Mouse (Mus musculus): ENCODE data around the gene Mbtps1. TPM values are rescaled to one million over a fixed set of nuclear protein-coding genes. Genes with fewer than 3 reads are reported as not detected.

Mbtps1 gene
- polyA plus RNA-seq, 1 experiment from 2014 or later: 132 TPM

- no peaks in the 10 kb centered on the region for H3K9me3 ChIP-seq
- H3K4me1 ChIP-seq: peaks cover 18% of the 10 kb centered on the region
Observed at GRCm38 (mm10) chr8:119502111-119502510, 56.4 kb downstream of the Mbtps1 start.

GRCm38 (mm10) chr8:119501598-119501997, 56.9 kb downstream of the Mbtps1 start, which contains the start of gene Slc38a8:
Gene Slc38a8, minus strand, starts transcription at chr8:119501698.
- 7% methylated on average over 5 of the region's 5 CpGs for WGBS
- H3K4me3 ChIP-seq: no peak within 1 kb of the TSS
- peaks cover 18% of the 10 kb centered on the region for H3K4me1 ChIP-seq
- no peaks in the 10 kb centered on the region for H3K9me3 ChIP-seq
- H3K27me3 ChIP-seq: no peaks in the 10 kb centered on the region
- no peak within 1 kb of the TSS for H3K4me2 ChIP-seq
- H3K27ac ChIP-seq: no peak within 1 kb of the TSS
- peaks cover 15% of the 10 kb centered on the region for H3K36me3 ChIP-seq
- ATAC-seq (ENCODE audit: insufficient number of reproducible peaks, insufficient read depth, low FRiP score, low TSS enrichment, low read depth): no peak
- no peak within 1 kb of the TSS for H3K9ac ChIP-seq

More at GRCm38 (mm10) chr8:119502111-119502510, 56.4 kb downstream of the Mbtps1 start:
- ATAC-seq (ENCODE audit: insufficient number of reproducible peaks, insufficient read depth, low FRiP score, low TSS enrichment, low read depth): no peak
- WGBS: 45% methylated on average over 4 of the region's 4 CpGs
- no peak overlapping the region for H3K27ac ChIP-seq
- H3K4me3 ChIP-seq: no peak overlapping the region
- no peak overlapping the region for H3K9ac ChIP-seq
- no peak overlapping the region for H3K4me2 ChIP-seq
- no peaks in the 10 kb centered on the region for H3K27me3 ChIP-seq
- peaks cover 18% of the 10 kb centered on the region for H3K36me3 ChIP-seq

GRCm38 (mm10) chr8:119499836-119500235, 58.7 kb downstream of the Mbtps1 start:
- no peak overlapping the region for H3K27ac ChIP-seq
- ATAC-seq (ENCODE audit: insufficient number of reproducible peaks, insufficient read depth, low FRiP score, low TSS enrichment, low read depth): no peak
- H3K4me2 ChIP-seq: no peak overlapping the region
- H3K4me3 ChIP-seq: no peak overlapping the region
- no peaks in the 10 kb centered on the region for H3K36me3 ChIP-seq
- H3K9ac ChIP-seq: no peak overlapping the region
- peaks cover 10% of the 10 kb centered on the region for H3K4me1 ChIP-seq
- H3K9me3 ChIP-seq: no peaks in the 10 kb centered on the region
- no peaks in the 10 kb centered on the region for H3K27me3 ChIP-seq
- 59% methylated on average over 2 of the region's 2 CpGs for WGBS

GRCm38 (mm10) chr8:119496848-119497247, 61.7 kb downstream of the Mbtps1 start:
- 20% methylated on average over 6 of the region's 6 CpGs for WGBS

GRCm38 (mm10) chr8:119487093-119487492, 71.4 kb downstream of the Mbtps1 start:
- H3K9me3 ChIP-seq: no peaks in the 10 kb centered on the region
- H3K27ac ChIP-seq: no peak overlapping the region
- no peaks in the 10 kb centered on the region for H3K27me3 ChIP-seq
- 76% methylated on average over 7 of the region's 7 CpGs for WGBS
- no peak overlapping the region for H3K4me3 ChIP-seq
- no peak for ATAC-seq (ENCODE audit: insufficient number of reproducible peaks, insufficient read depth, low FRiP score, low TSS enrichment, low read depth)
- H3K9ac ChIP-seq: no peak overlapping the region
- H3K4me2 ChIP-seq: no peak overlapping the region
- no peaks in the 10 kb centered on the region for H3K36me3 ChIP-seq
- H3K4me1 ChIP-seq: peaks cover 11% of the 10 kb centered on the region; the same call in 1 of the 2 replicates

More at GRCm38 (mm10) chr8:119496848-119497247, 61.7 kb downstream of the Mbtps1 start:
- Histone ChIP-seq H3K27me3 (no peaks in the 10 kb centered on the region), H3K4me1 (peaks cover 10% of the 10 kb centered on the region), H3K9ac (no peak overlapping the region), H3K4me2 (no peak overlapping the region), H3K4me3 (no peak overlapping the region), H3K27ac (no peak overlapping the region), H3K9me3 (no peaks in the 10 kb centered on the region), H3K36me3 (no peaks in the 10 kb centered on the region)
- ATAC-seq (ENCODE audit: insufficient number of reproducible peaks, insufficient read depth, low FRiP score, low TSS enrichment, low read depth): no peak

GRCm38 (mm10) chr8:119484145-119484896, 74.2 kb downstream of the Mbtps1 start:
- Histone ChIP-seq H3K4me3 (no peak overlapping the region), H3K27ac (no peak overlapping the region), H3K4me1 (no peaks in the 10 kb centered on the region), H3K27me3 (no peaks in the 10 kb centered on the region), H3K36me3 (no peaks in the 10 kb centered on the region), H3K9ac (no peak overlapping the region), H3K4me2 (no peak overlapping the region), H3K9me3 (no peaks in the 10 kb centered on the region)
- ATAC-seq (ENCODE audit: insufficient number of reproducible peaks, insufficient read depth, low FRiP score, low TSS enrichment, low read depth): no peak
- 78% methylated on average over 11 of the region's 11 CpGs for WGBS

GRCm38 (mm10) chr8:119478684-119479083, 79.9 kb downstream of the Mbtps1 start:
- H3K4me1 ChIP-seq: peaks cover 5% of the 10 kb centered on the region; the same call in 1 of the 2 replicates
- no peak overlapping the region for H3K4me2 ChIP-seq
- 26% methylated on average over 5 of the region's 5 CpGs for WGBS
- no peak overlapping the region for H3K27ac ChIP-seq
- no peak for ATAC-seq (ENCODE audit: insufficient number of reproducible peaks, insufficient read depth, low FRiP score, low TSS enrichment, low read depth)
- H3K27me3 ChIP-seq: no peaks in the 10 kb centered on the region
- H3K4me3 ChIP-seq: no peak overlapping the region
- H3K36me3 ChIP-seq: no peaks in the 10 kb centered on the region
- 0 out of 2 replicates have a peak overlapping the region, but pooled peaks have one; percentile 16 for H3K9ac ChIP-seq
- no peaks in the 10 kb centered on the region for H3K9me3 ChIP-seq

GRCm38 (mm10) chr8:119468091-119468490, 90.4 kb downstream of the Mbtps1 start:
- H3K9ac ChIP-seq: no peak overlapping the region
- no peak overlapping the region for H3K27ac ChIP-seq
- ATAC-seq (ENCODE audit: insufficient number of reproducible peaks, insufficient read depth, low FRiP score, low TSS enrichment, low read depth): no peak
- no peaks in the 10 kb centered on the region for H3K36me3 ChIP-seq
- H3K9me3 ChIP-seq: no peaks in the 10 kb centered on the region
- peaks cover 37% of the 10 kb centered on the region for H3K27me3 ChIP-seq
- no peak overlapping the region for H3K4me3 ChIP-seq
- peaks cover 19% of the 10 kb centered on the region for H3K4me1 ChIP-seq
- no peak overlapping the region for H3K4me2 ChIP-seq
- 87% methylated on average over 8 of the region's 8 CpGs for WGBS

- Histone ChIP-seq H3K27me3 (peaks cover 37% of the 10 kb centered on the region), H3K9me3 (no peaks in the 10 kb centered on the region), H3K27ac (no peak overlapping the region), H3K4me2 (no peak overlapping the region), H3K4me1 (peaks cover 19% of the 10 kb centered on the region), H3K4me3 (no peak overlapping the region), H3K36me3 (no peaks in the 10 kb centered on the region), H3K9ac (no peak overlapping the region)
- 78% methylated on average over 10 of the region's 10 CpGs for WGBS
- ATAC-seq (ENCODE audit: insufficient number of reproducible peaks, insufficient read depth, low FRiP score, low TSS enrichment, low read depth): no peak
Observed at GRCm38 (mm10) chr8:119466794-119467193, 91.7 kb downstream of the Mbtps1 start.

- Histone ChIP-seq H3K36me3 (no peaks in the 10 kb centered on the region), H3K27me3 (peaks cover 37% of the 10 kb centered on the region), H3K4me3 (peak overlapping the region; percentile 16), H3K9me3 (no peaks in the 10 kb centered on the region), H3K4me2 (peak overlapping the region; percentile 50), H3K27ac (no peak overlapping the region), H3K9ac (no peak overlapping the region), H3K4me1 (peaks cover 19% of the 10 kb centered on the region)
- WGBS: 4% methylated on average over 18 of the region's 18 CpGs
- peak; percentile 68; the same call in 1 of the 2 replicates for ATAC-seq (ENCODE audit: insufficient number of reproducible peaks, insufficient read depth, low FRiP score, low TSS enrichment, low read depth)
Observed at GRCm38 (mm10) chr8:119466105-119466504, 92.4 kb downstream of the Mbtps1 start.

- H3K9me3 ChIP-seq: no peaks in the 10 kb centered on the region
- no peak overlapping the region for H3K4me2 ChIP-seq
- no peak overlapping the region for H3K27ac ChIP-seq
- no peaks in the 10 kb centered on the region for H3K36me3 ChIP-seq
- H3K9ac ChIP-seq: no peak overlapping the region
- no peak overlapping the region for H3K4me3 ChIP-seq
- ATAC-seq (ENCODE audit: insufficient number of reproducible peaks, insufficient read depth, low FRiP score, low TSS enrichment, low read depth): no peak
- peaks cover 23% of the 10 kb centered on the region for H3K4me1 ChIP-seq
- peaks cover 37% of the 10 kb centered on the region for H3K27me3 ChIP-seq
- WGBS: 63% methylated on average over 7 of the region's 7 CpGs
Observed at GRCm38 (mm10) chr8:119463709-119464108, 94.8 kb downstream of the Mbtps1 start.

- Histone ChIP-seq H3K27ac (no peak overlapping the region), H3K27me3 (peaks cover 27% of the 10 kb centered on the region), H3K9ac (no peak overlapping the region), H3K4me2 (no peak overlapping the region), H3K4me3 (no peak overlapping the region), H3K36me3 (no peaks in the 10 kb centered on the region), H3K9me3 (no peaks in the 10 kb centered on the region), H3K4me1 (peaks cover 18% of the 10 kb centered on the region)
- WGBS: 79% methylated on average over 9 of the region's 9 CpGs
- ATAC-seq (ENCODE audit: insufficient number of reproducible peaks, insufficient read depth, low FRiP score, low TSS enrichment, low read depth): no peak
Observed at GRCm38 (mm10) chr8:119461356-119461755, 97.2 kb downstream of the Mbtps1 start.

All from embryonic facial prominence, embryonic 13.5 days (tissue).